Mouse (Mus musculus) heart, embryonic 11.5 days (tissue): Measurements from ENCODE around the gene Aph1c. TPM values are rescaled to one million over a fixed set of nuclear protein-coding genes. Genes with fewer than 3 reads are reported as not detected.
"Not testable (repeated sequence)": the region's sequence is repeated elsewhere in the genome, so short reads cannot be mapped to it uniquely, and the experiment has no call there.

Source experiments
- ATAC-seq: fragments of 200-750 bp; cut with Nextera tagmentation; replicated peaks from 2 replicates; pipeline ENCODE4 v1.8.0; 2017; ENCODE audit warnings: moderate library complexity; ENCODE audit not compliant: insufficient number of reproducible peaks, low FRiP score, low TSS enrichment
- H3K27ac ChIP-seq: fragments of 300-500 bp; sonication (generic); 2 replicates; pipeline ENCODE4 v1.5.1; 2014; ENCODE audit warnings: mild to moderate bottlenecking, low read depth, low read length
- H3K27me3 ChIP-seq: fragments of 300-500 bp; sonication (generic); 2 replicates; pipeline ENCODE4 v1.6.1; 2014; ENCODE audit warnings: mild to moderate bottlenecking, low read length, mixed read lengths; ENCODE audit not compliant: control insufficient read depth, insufficient read depth
- H3K36me3 ChIP-seq: fragments of 300-500 bp; sonication (generic); 2 replicates; pipeline ENCODE4 v1.6.1; 2014; ENCODE audit warnings: mild to moderate bottlenecking, low read length, moderate library complexity, mixed read lengths; ENCODE audit not compliant: control insufficient read depth, insufficient read depth
- H3K4me1 ChIP-seq: fragments of 300-500 bp; sonication (generic); 2 replicates; pipeline ENCODE4 v1.6.1; 2014; ENCODE audit warnings: low read length; ENCODE audit not compliant: control insufficient read depth, insufficient read depth
- H3K4me2 ChIP-seq: fragments of 300-500 bp; sonication (generic); 2 replicates; pipeline ENCODE4 v1.6.1; 2014; ENCODE audit warnings: mild to moderate bottlenecking, moderate library complexity
- H3K4me3 ChIP-seq: fragments of 300-500 bp; sonication (generic); 2 replicates; pipeline ENCODE4 v1.5.1; 2014; ENCODE audit warnings: low read depth, low read length
- H3K9ac ChIP-seq: fragments of 300-500 bp; sonication (generic); 2 replicates; pipeline ENCODE4 v1.6.1; 2014; ENCODE audit warnings: mild to moderate bottlenecking, low read depth, low read length, moderate library complexity
- H3K9me3 ChIP-seq: fragments of 300-500 bp; sonication (generic); replicated peaks from 2 replicates; pipeline ENCODE4 v1.6.1; 2016; ENCODE audit warnings: low read length; ENCODE audit not compliant: control insufficient read depth
- WGBS: fragments of 180-500 bp; shearing (Covaris S2); extraction: QIAGEN DNeasy Blood & Tissue Kit; methylation state at CpG from one replicate; pipeline ENCODE4 v1.1.7; 2014; ENCODE audit not compliant: insufficient replicate concordance; 5-methylcytosine and 5-hydroxymethylcytosine counted together
- polyA plus RNA-seq: library from polyadenylated mRNA; unstranded; fragments of >200 nt; fragmentation: Nextera tagmentation; extraction: Ambion mirVana; gene quantifications from 2 replicates; pipeline ENCODE4 v1.2.1, GENCODE M21; 2014

Aph1c gene
- polyA plus RNA-seq, 1 experiment from 2014 or later: 0.34 TPM

DNA sequence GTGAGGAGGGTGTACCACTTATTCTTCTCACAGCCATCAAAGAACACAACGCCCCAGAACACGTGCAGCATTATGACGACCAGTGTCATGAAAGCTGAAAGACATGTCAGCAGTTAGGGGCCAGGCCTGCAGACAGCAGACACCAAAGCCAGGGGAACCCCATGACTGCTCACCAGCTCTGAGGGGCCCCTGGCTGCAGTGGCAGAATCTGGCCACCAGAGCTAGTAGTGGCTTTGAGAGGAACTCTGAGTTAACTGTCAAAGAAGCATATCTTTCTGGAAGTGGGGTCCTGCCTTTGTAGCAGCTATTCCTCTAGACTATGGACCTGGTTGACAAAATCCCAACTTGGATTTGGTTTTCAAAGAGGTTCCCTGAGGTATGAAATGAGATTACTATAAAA lies 50.0 kb downstream of the Aph1c start:
- not testable (repeated sequence) for H3K27ac ChIP-seq, H3K27me3 ChIP-seq, H3K36me3 ChIP-seq, H3K9me3 ChIP-seq, ATAC-seq, H3K4me3 ChIP-seq, H3K4me1 ChIP-seq, H3K4me2 ChIP-seq, H3K9ac ChIP-seq
- WGBS: no CpG with 5 or more reads among the region's 3 CpGs

DNA sequence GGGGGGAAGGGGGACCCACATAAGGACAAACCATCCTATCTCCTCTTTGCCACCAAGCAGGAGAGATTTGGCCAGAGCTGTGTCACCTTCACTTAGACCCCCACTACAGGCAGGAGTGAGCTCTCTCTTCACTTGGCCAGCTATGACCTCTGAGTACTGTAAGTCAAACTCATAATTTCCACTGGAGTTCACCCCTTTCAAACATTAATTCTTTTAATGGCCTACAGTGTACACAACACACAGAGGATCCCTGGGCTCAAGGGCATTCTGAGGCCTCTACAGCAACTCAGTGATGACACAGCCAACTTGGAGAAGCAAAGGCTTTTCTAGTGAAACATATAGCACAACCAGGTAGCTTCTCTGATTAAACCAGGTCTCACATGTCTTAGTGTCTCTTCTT lies 63.8 kb downstream of the Aph1c start:
- Histone ChIP-seq H3K4me1 (no peaks in the 10 kb centered on the region), H3K27ac (no peak overlapping the region), H3K4me3 (no peak overlapping the region), H3K4me2 (no peak overlapping the region), H3K27me3 (no peaks in the 10 kb centered on the region), H3K36me3 (no peaks in the 10 kb centered on the region), H3K9me3 (no peaks in the 10 kb centered on the region), H3K9ac (no peak overlapping the region)
- no peak for ATAC-seq

GRCm38 (mm10) chr9:66769275-66769674 lies 65.3 kb downstream of the Aph1c start:
- Histone ChIP-seq H3K9me3 (no peaks in the 10 kb centered on the region), H3K27me3 (no peaks in the 10 kb centered on the region), H3K4me3 (no peak overlapping the region), H3K36me3 (no peaks in the 10 kb centered on the region), H3K4me2 (no peak overlapping the region), H3K9ac (no peak overlapping the region), H3K4me1 (no peaks in the 10 kb centered on the region), H3K27ac (no peak overlapping the region)
- WGBS: 73% methylated on average over 3 of the region's 3 CpGs
- ATAC-seq: no peak

GRCm38 (mm10) chr9:66768721-66769120 lies 65.8 kb downstream of the Aph1c start:
- WGBS: 100% methylated on average over 1 of the region's 1 CpGs
- Histone ChIP-seq H3K9me3 (no peaks in the 10 kb centered on the region), H3K9ac (no peak overlapping the region), H3K4me3 (no peak overlapping the region), H3K4me1 (no peaks in the 10 kb centered on the region), H3K36me3 (no peaks in the 10 kb centered on the region), H3K27me3 (no peaks in the 10 kb centered on the region), H3K27ac (no peak overlapping the region), H3K4me2 (no peak overlapping the region)
- ATAC-seq: no peak

Other genes with a start within 250 kb of the Aph1c start
- gene Usp3, start 241.6 kb downstream of the Aph1c start, polyA plus RNA-seq: 45.0 and 47.6 TPM in 2 replicates
- gene Car12, start 121.0 kb downstream of the Aph1c start, polyA plus RNA-seq: 0.28 and 0.30 TPM in 2 replicates
- 8.2 and 8.9 TPM in 2 replicates for gene Aph1b, start 39.2 kb downstream of the Aph1c start, polyA plus RNA-seq
- 0.60 and 0.83 TPM in 2 replicates for gene Gm10647, start 37.7 kb downstream of the Aph1c start, polyA plus RNA-seq
- gene Rab8b, start 85.0 kb upstream of the Aph1c start, polyA plus RNA-seq: 23.6 and 24.4 TPM in 2 replicates
- 614 and 628 TPM in 2 replicates for gene Rps27l, start 111.4 kb upstream of the Aph1c start, polyA plus RNA-seq
- gene Lactb, start 140.8 kb upstream of the Aph1c start, polyA plus RNA-seq: 12.2 and 12.3 TPM in 2 replicates
- 4,955 and 5,093 TPM in 2 replicates for gene Tpm1, start 214.7 kb upstream of the Aph1c start, polyA plus RNA-seq